Mouse (Mus musculus) right cerebral cortex, postnatal 4 days (tissue): ENCODE data around the gene Kcnma1.

Experiments
- DNase-seq: peaks from one replicate; pipeline ENCODE4 v3.0.0-alpha.2; 2022

The Kcnma1 gene

GRCm38 (mm10) chr14:24014391-24014790 lies at the start of gene Kcnma1:
Gene Kcnma1, minus strand, starts transcription at chr14:24014491.
- DNase-seq = no peak

GRCm38 (mm10) chr14:24059747-24060146 lies 45.5 kb upstream of the Kcnma1 start:
- DNase-seq = peak; percentile 49

- DNase-seq = no peak
These were observed 45.0 kb upstream of the Kcnma1 start for GRCm38 (mm10) chr14:24059287-24059686.

- DNase-seq = no peak
These were observed 37.5 kb upstream of the Kcnma1 start for GRCm38 (mm10) chr14:24051821-24052220.

GRCm38 (mm10) chr14:24036609-24037008 lies 22.3 kb upstream of the Kcnma1 start:
- DNase-seq = no peak

GRCm38 (mm10) chr14:24036208-24036535 lies 21.9 kb upstream of the Kcnma1 start:
- DNase-seq = no peak

- no peak for DNase-seq
These were observed 21.4 kb upstream of the Kcnma1 start for GRCm38 (mm10) chr14:24035486-24036207.

GRCm38 (mm10) chr14:24032876-24033389 lies 18.6 kb upstream of the Kcnma1 start:
- DNase-seq = no peak

- no peak for DNase-seq
These were observed 17.9 kb upstream of the Kcnma1 start for GRCm38 (mm10) chr14:24032201-24032600.

- DNase-seq = no peak
These were observed 6.4 kb upstream of the Kcnma1 start for GRCm38 (mm10) chr14:24020718-24021117.

- DNase-seq = no peak
These were observed 4.3 kb downstream of the Kcnma1 start for GRCm38 (mm10) chr14:24009978-24010377.

- DNase-seq = peak; percentile 97
These were observed 6.0 kb downstream of the Kcnma1 start for GRCm38 (mm10) chr14:24008252-24008651.

GRCm38 (mm10) chr14:24006276-24006675 lies 8.0 kb downstream of the Kcnma1 start:
- no peak for DNase-seq

- DNase-seq = peak; percentile 68
These were observed 9.6 kb downstream of the Kcnma1 start for GRCm38 (mm10) chr14:24004471-24005271.

- peak; percentile 70 for DNase-seq
These were observed 10.6 kb downstream of the Kcnma1 start for GRCm38 (mm10) chr14:24003450-24004381.

- DNase-seq = no peak
These were observed 11.6 kb downstream of the Kcnma1 start for GRCm38 (mm10) chr14:24002647-24003046.

GRCm38 (mm10) chr14:23997912-23998311 lies 16.4 kb downstream of the Kcnma1 start:
- DNase-seq = no peak

GRCm38 (mm10) chr14:23995831-23996230 lies 18.5 kb downstream of the Kcnma1 start:
- DNase-seq = no peak

GRCm38 (mm10) chr14:23990871-23991270 lies 23.4 kb downstream of the Kcnma1 start:
- DNase-seq = no peak

- DNase-seq = no peak
These were observed 24.6 kb downstream of the Kcnma1 start for GRCm38 (mm10) chr14:23989696-23990095.

GRCm38 (mm10) chr14:23982205-23982604 lies 32.1 kb downstream of the Kcnma1 start:
- DNase-seq = no peak

- no peak for DNase-seq
These were observed 39.6 kb downstream of the Kcnma1 start for GRCm38 (mm10) chr14:23974685-23975084.

GRCm38 (mm10) chr14:23966471-23966870 lies 47.8 kb downstream of the Kcnma1 start:
- DNase-seq = no peak
